Mouse (Mus musculus) left cerebral cortex, postnatal 36 days (tissue): Measurements from ENCODE around the gene Nkd2. TPM values are rescaled to one million over a fixed set of nuclear protein-coding genes. Genes with fewer than 3 reads are reported as not detected.

Experiments used
- DNase-seq, 2 experiments: peaks; one replicate each; pipeline ENCODE4 v3.0.0; 2021 to 2022; ENCODE audit warnings: low spot score in 2 of 2, mixed read lengths in 1 of 2
- intact Hi-C: fragments of 180-260 bp; cut with DNase I; formaldehyde crosslinking; loops from one replicate; pipeline ENCODE4 v1.15.1; 2025
- total RNA-seq, 2 experiments: library from RNA; stranded (reverse); gene quantifications; 2 replicates each; pipeline ENCODE4 v1.2.3; 2021

Nkd2 gene
- total RNA-seq, 2 experiments from 2014 or later = 2.4 to 3.2 TPM

- intact Hi-C loops = no loop called here
Measured at GRCm38 (mm10) chr13:73822187-73822800, 25.1 kb downstream of the Nkd2 start.

DNA sequence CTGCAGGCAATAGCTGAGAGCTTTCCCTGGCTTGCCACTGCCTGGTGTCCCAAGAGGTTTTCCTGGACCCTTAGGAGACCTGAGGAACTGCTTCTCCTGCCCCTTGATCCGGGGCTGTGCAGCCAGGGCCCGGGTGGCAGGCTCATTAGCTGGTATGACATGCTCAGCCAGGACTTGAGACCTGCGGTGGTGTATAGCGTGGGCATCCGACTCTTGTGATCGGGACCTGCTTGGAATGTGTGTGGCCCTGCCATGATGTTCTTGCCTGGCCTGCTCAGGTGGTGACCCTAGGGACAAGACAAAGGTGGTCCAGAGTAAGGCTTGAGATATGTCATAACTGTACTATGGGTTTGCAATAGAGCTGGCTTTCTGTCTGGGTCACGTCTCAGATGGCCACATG, 26.2 kb downstream of the Nkd2 start:
- intact Hi-C loops = loop anchor here (2.0 kb wide), 1 partner anchor 102 kb away; no protein-coding TSS in a partner anchor
- no peak for DNase-seq

More at GRCm38 (mm10) chr13:73822187-73822800, 25.1 kb downstream of the Nkd2 start:
- DNase-seq = peak in 1 of 2 experiments; percentile 54

GRCm38 (mm10) chr13:73818921-73819320, 28.5 kb downstream of the Nkd2 start:
- DNase-seq = no peak
- intact Hi-C loops = no loop called here

DNA sequence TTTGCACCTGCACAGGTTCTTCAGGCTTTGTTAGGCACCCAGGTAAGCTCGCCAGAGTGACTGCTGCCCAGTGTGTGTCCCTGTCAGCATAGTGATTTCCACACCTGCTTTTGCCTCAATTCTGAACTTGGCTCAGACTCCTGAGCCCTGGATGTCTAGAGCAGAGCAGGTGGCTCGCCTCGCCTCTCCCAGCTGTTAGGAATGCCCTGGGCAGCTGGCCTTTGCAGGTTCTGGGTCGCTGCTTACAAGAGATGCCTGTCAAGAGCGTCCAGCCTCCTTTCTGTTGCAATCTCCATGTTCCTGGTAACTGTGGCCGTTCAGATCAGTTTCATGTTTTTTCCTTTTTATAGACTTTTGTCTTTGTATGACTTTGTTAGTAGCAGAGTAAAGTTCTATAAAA, 31.1 kb downstream of the Nkd2 start:
- no peak for DNase-seq
- intact Hi-C loops = no loop called here

DNA sequence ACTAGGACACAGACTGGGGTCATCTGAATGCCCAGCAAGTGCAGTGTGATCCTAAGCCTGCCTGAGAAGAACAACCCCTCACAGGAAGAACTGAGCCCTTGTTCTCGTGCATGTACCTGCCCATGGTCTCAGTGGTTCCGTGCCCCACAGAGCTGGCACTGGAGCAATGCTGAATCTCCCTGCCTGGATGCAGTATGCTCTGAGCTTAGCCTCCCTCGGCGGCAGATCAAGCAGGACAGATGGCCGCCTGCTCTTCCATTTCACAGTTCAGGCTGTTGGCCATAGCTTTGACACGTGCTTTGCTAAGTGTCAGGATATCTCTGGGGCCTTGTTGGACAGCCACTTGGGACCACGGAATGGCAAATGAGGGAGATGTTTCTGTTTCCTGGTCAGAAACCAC, 33.2 kb downstream of the Nkd2 start:
- DNase-seq = no peak
- intact Hi-C loops = no loop called here

- intact Hi-C loops = no loop called here
- DNase-seq = no peak
Measured at GRCm38 (mm10) chr13:73812936-73813335, 34.5 kb downstream of the Nkd2 start.

DNA sequence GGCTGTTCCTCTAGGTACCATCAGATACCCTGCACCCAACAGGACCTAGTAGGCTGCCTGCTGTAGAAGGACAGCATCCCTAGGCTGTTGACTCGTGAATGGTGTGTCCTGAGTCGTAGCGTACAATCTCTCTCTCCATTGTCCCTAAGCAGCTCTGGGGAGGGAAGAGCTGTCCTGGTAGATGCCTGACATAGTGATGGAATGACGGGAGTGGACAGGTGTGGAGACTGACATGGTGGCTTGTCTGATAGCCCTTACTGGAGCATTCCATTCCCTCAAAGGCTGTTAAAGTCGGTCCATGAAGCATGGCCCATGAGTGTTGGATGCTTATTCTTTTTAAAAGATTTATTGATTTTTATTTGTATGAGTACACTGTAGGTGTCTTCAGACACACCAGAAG, 42.5 kb downstream of the Nkd2 start:
- intact Hi-C loops = no loop called here
- DNase-seq = no peak

DNA sequence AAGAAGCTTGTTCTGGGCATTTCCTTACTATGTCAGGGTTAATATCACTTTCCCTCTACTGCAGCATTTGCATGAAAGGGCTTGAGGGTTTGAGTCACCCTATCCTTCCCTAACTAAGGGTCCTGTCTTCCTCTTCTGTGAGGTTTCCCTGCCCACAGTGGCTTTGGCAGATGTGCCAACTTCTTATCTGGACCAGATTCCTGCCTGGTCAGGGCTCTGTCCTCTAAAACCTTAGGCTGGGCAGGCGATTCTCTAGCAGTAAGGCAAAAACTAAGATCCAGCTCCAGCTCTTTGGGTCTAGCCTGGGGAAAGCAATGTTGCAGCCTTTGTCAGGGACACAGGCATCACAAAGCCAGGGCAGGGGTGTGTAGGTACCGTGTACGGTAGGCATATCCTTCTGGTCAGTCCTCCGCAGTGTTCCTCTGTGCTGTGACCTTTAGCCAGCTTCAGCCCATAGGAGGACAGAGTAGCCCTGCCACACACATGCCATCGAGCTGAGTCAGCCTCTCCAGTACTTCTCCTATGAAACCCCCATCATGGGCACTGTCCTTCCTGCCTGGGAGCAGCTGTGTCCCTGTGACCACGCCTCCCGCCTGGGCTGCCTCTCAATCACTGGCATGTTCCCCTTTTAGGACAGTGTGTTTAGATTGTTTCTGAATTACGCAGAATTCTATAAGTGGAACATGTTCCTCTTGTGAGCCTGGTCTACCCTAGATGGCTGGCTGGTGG, 43.8 kb downstream of the Nkd2 start:
- DNase-seq = no peak
- intact Hi-C loops = no loop called here

GRCm38 (mm10) chr13:73799110-73799509, 48.3 kb downstream of the Nkd2 start:
- DNase-seq = no peak
- intact Hi-C loops = no loop called here

- DNase-seq = no peak
- intact Hi-C loops = no loop called here
Measured at GRCm38 (mm10) chr13:73793171-73793570, 54.3 kb downstream of the Nkd2 start.

- intact Hi-C loops = no loop called here
- DNase-seq = no peak
Measured at GRCm38 (mm10) chr13:73792176-73792575, 55.3 kb downstream of the Nkd2 start.

GRCm38 (mm10) chr13:73782486-73782885, 64.9 kb downstream of the Nkd2 start:
- DNase-seq = no peak
- intact Hi-C loops = no loop called here

GRCm38 (mm10) chr13:73777578-73777977, 69.9 kb downstream of the Nkd2 start:
- no peak for DNase-seq
- intact Hi-C loops = no loop called here

GRCm38 (mm10) chr13:73775786-73776185, 71.6 kb downstream of the Nkd2 start:
- DNase-seq = no peak
- intact Hi-C loops = no loop called here

DNA sequence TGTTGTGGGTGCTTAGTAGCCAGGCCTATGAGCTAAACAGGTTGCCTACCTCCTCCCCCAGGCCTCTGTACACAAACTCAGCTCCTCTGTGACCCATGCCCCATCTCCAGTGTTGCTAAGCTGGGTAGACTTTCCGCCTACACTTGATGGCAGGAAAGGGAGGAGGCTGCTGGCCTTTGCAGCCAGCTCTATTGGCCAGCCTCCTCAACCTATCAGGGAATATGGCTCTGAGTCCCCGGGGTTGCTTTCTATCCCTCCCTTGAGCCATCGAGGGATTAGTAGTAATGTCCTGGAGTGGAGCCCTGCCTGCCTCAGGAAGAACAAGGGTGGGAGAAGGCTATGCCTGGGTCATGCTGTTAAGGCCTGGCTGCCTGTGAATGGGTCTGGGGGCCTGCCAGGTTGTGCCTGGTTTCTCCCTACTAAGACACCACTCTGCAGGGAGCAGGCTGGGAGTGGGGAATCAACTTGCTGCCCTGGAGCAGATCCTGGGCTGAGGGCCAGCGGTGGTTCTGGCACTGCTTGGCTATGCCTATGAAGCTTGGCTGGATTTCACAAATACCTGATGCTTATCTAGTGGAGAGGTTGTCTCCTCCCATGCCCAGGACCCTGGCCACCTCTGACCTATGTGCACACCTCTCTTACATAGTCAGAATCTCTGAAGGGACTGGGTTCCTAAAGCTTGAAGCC, 73.8 kb downstream of the Nkd2 start:
- intact Hi-C loops = no loop called here
- no peak for DNase-seq

- no peak for DNase-seq
- intact Hi-C loops = no loop called here
Measured at GRCm38 (mm10) chr13:73772655-73773054, 74.8 kb downstream of the Nkd2 start.

GRCm38 (mm10) chr13:73771131-73771530, 76.3 kb downstream of the Nkd2 start:
- no peak for DNase-seq
- intact Hi-C loops = no loop called here

GRCm38 (mm10) chr13:73769916-73770682, 77.3 kb downstream of the Nkd2 start:
- DNase-seq = no peak
- intact Hi-C loops = no loop called here
